ENCODE assay signal across 8 mouse cellular contexts in genomic region chr7:45135370-45135769, GRCm38 (mm10). TPM values are rescaled to one million over a fixed set of nuclear protein-coding genes. Genes with fewer than 3 reads are reported as not detected.
A peak's percentile ranks its signal among the peaks of the same experiment; 100 is the strongest.
DNase-seq lines count a peak whose midpoint lies in the region; ATAC-seq and TF ChIP-seq lines count a peak whose summit lies in the region.

No protein-coding gene starts in this region.

- H3K27ac ChIP-seq in gastrocnemius, adult 2 months, result peak overlapping the region; percentile 93
- H3K27ac ChIP-seq in midbrain, embryonic 10.5 days (replicated peaks), result peak overlapping the region; percentile 74
- no peak overlapping the region for H3K27ac ChIP-seq in midbrain, embryonic 11.5 days (ENCODE audit: low read depth, low read length)
- H3K27ac ChIP-seq in intestine, postnatal 0 days (ENCODE audit: low read depth, low read length), result no peak overlapping the region
- H3K27ac ChIP-seq in neural tube, embryonic 15.5 days (replicated peaks), result no peak overlapping the region

- TF ChIP-seq CTCF in gastrocnemius, adult 2 months (IDR thresholded peaks at IDR 0.05), result no peak
- no peak for TF ChIP-seq CTCF in intestine, postnatal 0 days (IDR thresholded peaks at IDR 0.05; ENCODE audit: low read depth)

- H3K9me3 ChIP-seq in midbrain, embryonic 10.5 days (replicated peaks), result no peaks in the 10 kb centered on the region
- no peaks in the 10 kb centered on the region for H3K9me3 ChIP-seq in midbrain, embryonic 11.5 days (ENCODE audit: control insufficient read depth, low read length)
- no peaks in the 10 kb centered on the region for H3K9me3 ChIP-seq in intestine, postnatal 0 days (ENCODE audit: control insufficient read depth)
- H3K9me3 ChIP-seq in neural tube, embryonic 15.5 days (replicated peaks), result no peaks in the 10 kb centered on the region

- 85% methylated on average over 3 of the region's 3 CpGs for WGBS in midbrain, embryonic 10.5 days
- WGBS in midbrain, embryonic 11.5 days, result 74% methylated on average over 3 of the region's 3 CpGs
- WGBS in intestine, postnatal 0 days, result 90% methylated on average over 3 of the region's 3 CpGs
- 76% methylated on average over 3 of the region's 3 CpGs for WGBS in neural tube, embryonic 15.5 days

- ATAC-seq in midbrain, embryonic 11.5 days (ENCODE audit: low FRiP score), result no peak
- ATAC-seq in intestine, postnatal 0 days, result no peak
- ATAC-seq in neural tube, embryonic 15.5 days (ENCODE audit: low FRiP score), result no peak

- peaks cover 23% of the 10 kb centered on the region for H3K4me1 ChIP-seq in midbrain, embryonic 10.5 days
- H3K4me1 ChIP-seq in midbrain, embryonic 11.5 days (ENCODE audit: control insufficient read depth, insufficient read depth, low read length), result no peaks in the 10 kb centered on the region; the same call in 1 of the 2 replicates
- H3K4me1 ChIP-seq in intestine, postnatal 0 days (replicated peaks; ENCODE audit: control insufficient read depth, insufficient read depth, low read length), result no peaks in the 10 kb centered on the region
- peaks cover 11% of the 10 kb centered on the region for H3K4me1 ChIP-seq in neural tube, embryonic 15.5 days

- H3K36me3 ChIP-seq in midbrain, embryonic 10.5 days, result no peaks in the 10 kb centered on the region
- H3K36me3 ChIP-seq in midbrain, embryonic 11.5 days (ENCODE audit: control insufficient read depth, insufficient read depth, low read length), result no peaks in the 10 kb centered on the region
- no peaks in the 10 kb centered on the region for H3K36me3 ChIP-seq in intestine, postnatal 0 days (ENCODE audit: control insufficient read depth, insufficient read depth)
- H3K36me3 ChIP-seq in neural tube, embryonic 15.5 days, result no peaks in the 10 kb centered on the region

- H3K4me2 ChIP-seq in midbrain, embryonic 11.5 days, result no peak overlapping the region
- H3K4me2 ChIP-seq in intestine, postnatal 0 days (replicated peaks; ENCODE audit: low read depth), result peak overlapping the region; percentile 85
- peak overlapping the region; percentile 83 for H3K4me2 ChIP-seq in neural tube, embryonic 15.5 days

- peaks cover 35% of the 10 kb centered on the region for H3K27me3 ChIP-seq in midbrain, embryonic 10.5 days (ENCODE audit: low read depth, poor library complexity, severe bottlenecking)
- peaks cover 9% of the 10 kb centered on the region; the same call in 1 of the 2 replicates for H3K27me3 ChIP-seq in midbrain, embryonic 11.5 days (ENCODE audit: control insufficient read depth, insufficient read depth, low read length)
- no peaks in the 10 kb centered on the region for H3K27me3 ChIP-seq in intestine, postnatal 0 days (replicated peaks; ENCODE audit: control insufficient read depth, insufficient read depth, low read length)
- H3K27me3 ChIP-seq in neural tube, embryonic 15.5 days (replicated peaks), result peaks cover 14% of the 10 kb centered on the region; the same call in 1 of the 2 replicates

- intact Hi-C loops in gastrocnemius, adult 2 months (cut with DNase I), result loop anchor here (5.0 kb wide), 1 partner anchor 153 kb away; no protein-coding TSS in a partner anchor

- H3K4me3 ChIP-seq in gastrocnemius, adult 2 months, result peak overlapping the region; percentile 73
- H3K4me3 ChIP-seq in midbrain, embryonic 10.5 days, result peak overlapping the region; percentile 66
- no peak overlapping the region; the same call in 1 of the 2 replicates for H3K4me3 ChIP-seq in midbrain, embryonic 11.5 days (ENCODE audit: low read depth, low read length)
- H3K4me3 ChIP-seq in intestine, postnatal 0 days (ENCODE audit: low read depth, low read length), result peak overlapping the region; percentile 64; the same call in 1 of the 2 replicates
- peak overlapping the region; percentile 52 for H3K4me3 ChIP-seq in neural tube, embryonic 15.5 days (replicated peaks)

- DNase-seq in gastrocnemius, adult 2 months, result no peak
- no peak for DNase-seq in gastrocnemius, adult 18-20 months (ENCODE audit: low spot score)
- no peak for DNase-seq in midbrain, embryonic 10.5 days (ENCODE audit: low spot score)
- DNase-seq in midbrain, embryonic 11.5 days (ENCODE audit: low spot score, missing footprints), result no peak
- DNase-seq in layer of hippocampus, postnatal 14 days (ENCODE audit: low spot score in 2 of 2), result no peak
- DNase-seq in cerebellum, adult 11 months, result no peak

- no peak overlapping the region; the same call in 1 of the 2 replicates for H3K9ac ChIP-seq in midbrain, embryonic 11.5 days (ENCODE audit: low read length)
- 0 out of 2 replicates have a peak overlapping the region, but pooled peaks have one; percentile 53 for H3K9ac ChIP-seq in intestine, postnatal 0 days (ENCODE audit: low read depth, low read length)
- H3K9ac ChIP-seq in neural tube, embryonic 15.5 days (replicated peaks), result no peak overlapping the region

RNA-seq across cellular contexts. Expression of gene Gm45713, which starts 0.7 kb away (rescaled TPM):
- total RNA-seq in gastrocnemius, adult 2 months (2021), result under 1 TPM in 1 of 2 experiments, not detected in 1; 0.26 TPM
- 1 to 10 TPM in 1 of 2 experiments, not detected in 1; 1.2 TPM for total RNA-seq in gastrocnemius, adult 18-20 months (2021)
- 0.11 and 0.19 TPM in 2 replicates for polyA plus RNA-seq in midbrain, embryonic 10.5 days (2016; fragmentation: Nextera tagmentation; extraction: Ambion mirVana)
- polyA plus RNA-seq in midbrain, embryonic 11.5 days (2014; fragmentation: Nextera tagmentation; extraction: Ambion mirVana), result 0.17 and 0.60 TPM in 2 replicates
- polyA plus RNA-seq in intestine, postnatal 0 days (2015; fragmentation: Nextera tagmentation; extraction: Ambion mirVana), result 0.70 and 0.82 TPM in 2 replicates
- polyA plus RNA-seq in neural tube, embryonic 15.5 days (2015; fragmentation: Nextera tagmentation; extraction: Ambion mirVana), result 0.12 and 0.24 TPM in 2 replicates
- total RNA-seq in layer of hippocampus, postnatal 14 days (2021), result under 1 TPM in 1 of 2 experiments, not detected in 1; 0.39 TPM

RNA-seq across cellular contexts. Expression of gene Flt3l, which starts 0.9 kb away (rescaled TPM):
- 1 to 10 TPM; 2.2 to 3.3 TPM for total RNA-seq in gastrocnemius, adult 2 months (2021)
- total RNA-seq in gastrocnemius, adult 18-20 months (2021), result 1 to 10 TPM; 1.8 to 3.0 TPM
- polyA plus RNA-seq in midbrain, embryonic 10.5 days (2016; fragmentation: Nextera tagmentation; extraction: Ambion mirVana), result 1.1 and 1.4 TPM in 2 replicates
- 0.40 and 0.97 TPM in 2 replicates for polyA plus RNA-seq in midbrain, embryonic 11.5 days (2014; fragmentation: Nextera tagmentation; extraction: Ambion mirVana)
- 2.1 and 2.7 TPM in 2 replicates for polyA plus RNA-seq in intestine, postnatal 0 days (2015; fragmentation: Nextera tagmentation; extraction: Ambion mirVana)
- polyA plus RNA-seq in neural tube, embryonic 15.5 days (2015; fragmentation: Nextera tagmentation; extraction: Ambion mirVana), result 1.8 and 3.8 TPM in 2 replicates
- total RNA-seq in layer of hippocampus, postnatal 14 days (2021), result 1 to 10 TPM; 4.5 to 5.8 TPM

RNA-seq across cellular contexts. Expression of gene Rpl13a, which starts 6.8 kb away (rescaled TPM):
- total RNA-seq in gastrocnemius, adult 2 months (2021), result 100 to 1,000 TPM; 552 to 624 TPM
- 100 to 1,000 TPM; 643 to 706 TPM for total RNA-seq in gastrocnemius, adult 18-20 months (2021)
- 1,083 and 1,243 TPM in 2 replicates for polyA plus RNA-seq in midbrain, embryonic 10.5 days (2016; fragmentation: Nextera tagmentation; extraction: Ambion mirVana)
- polyA plus RNA-seq in midbrain, embryonic 11.5 days (2014; fragmentation: Nextera tagmentation; extraction: Ambion mirVana), result 1,212 and 1,290 TPM in 2 replicates
- 1,616 and 1,752 TPM in 2 replicates for polyA plus RNA-seq in intestine, postnatal 0 days (2015; fragmentation: Nextera tagmentation; extraction: Ambion mirVana)
- polyA plus RNA-seq in neural tube, embryonic 15.5 days (2015; fragmentation: Nextera tagmentation; extraction: Ambion mirVana), result 649 and 787 TPM in 2 replicates
- 100 to 1,000 TPM; 736 to 824 TPM for total RNA-seq in layer of hippocampus, postnatal 14 days (2021)

RNA-seq across cellular contexts. Expression of gene Rps11, which starts 11.1 kb away (rescaled TPM):
- total RNA-seq in gastrocnemius, adult 2 months (2021), result 100 to 1,000 TPM; 457 to 518 TPM
- 100 to 1,000 TPM; 490 to 529 TPM for total RNA-seq in gastrocnemius, adult 18-20 months (2021)
- 1,493 and 1,787 TPM in 2 replicates for polyA plus RNA-seq in midbrain, embryonic 10.5 days (2016; fragmentation: Nextera tagmentation; extraction: Ambion mirVana)
- polyA plus RNA-seq in midbrain, embryonic 11.5 days (2014; fragmentation: Nextera tagmentation; extraction: Ambion mirVana), result 1,376 and 1,392 TPM in 2 replicates
- 1,691 and 1,755 TPM in 2 replicates for polyA plus RNA-seq in intestine, postnatal 0 days (2015; fragmentation: Nextera tagmentation; extraction: Ambion mirVana)
- 759 and 947 TPM in 2 replicates for polyA plus RNA-seq in neural tube, embryonic 15.5 days (2015; fragmentation: Nextera tagmentation; extraction: Ambion mirVana)
- 100 to 1,000 TPM; 427 to 461 TPM for total RNA-seq in layer of hippocampus, postnatal 14 days (2021)

RNA-seq across cellular contexts. Expression of gene Pih1d1, which starts 18.7 kb away (rescaled TPM):
- 10 to 100 TPM; 34.7 to 39.7 TPM for total RNA-seq in gastrocnemius, adult 2 months (2021)
- total RNA-seq in gastrocnemius, adult 18-20 months (2021), result 10 to 100 TPM; 34.2 to 34.5 TPM
- 108 and 111 TPM in 2 replicates for polyA plus RNA-seq in midbrain, embryonic 10.5 days (2016; fragmentation: Nextera tagmentation; extraction: Ambion mirVana)
- polyA plus RNA-seq in midbrain, embryonic 11.5 days (2014; fragmentation: Nextera tagmentation; extraction: Ambion mirVana), result 104 and 105 TPM in 2 replicates
- polyA plus RNA-seq in intestine, postnatal 0 days (2015; fragmentation: Nextera tagmentation; extraction: Ambion mirVana), result 63.6 and 64.7 TPM in 2 replicates
- 81.7 and 82.9 TPM in 2 replicates for polyA plus RNA-seq in neural tube, embryonic 15.5 days (2015; fragmentation: Nextera tagmentation; extraction: Ambion mirVana)
- total RNA-seq in layer of hippocampus, postnatal 14 days (2021), result 10 to 100 TPM; 46.1 to 46.5 TPM

Comparison
In these comparisons a context has a peak if more than half of its experiments do, and no peak if none do; other contexts are left out.
1. H3K27ac ChIP-seq: peak in gastrocnemius, adult 2 months (single experiment) and midbrain, embryonic 10.5 days (single experiment); none in midbrain, embryonic 11.5 days (single experiment), intestine, postnatal 0 days (single experiment) and neural tube, embryonic 15.5 days (single experiment).